Mouse (Mus musculus) small intestine, adult 2 months (tissue): ENCODE measurements around the gene Rom1. TPM values are rescaled to one million over a fixed set of nuclear protein-coding genes. Genes with fewer than 3 reads are reported as not detected.
A peak's percentile ranks its signal among the peaks of the same experiment; 100 is the strongest.

ENCODE experiments used
- H3K27ac ChIP-seq: fragments of 200-500 bp; 2 replicates; pipeline ENCODE4 v1.5.1; 2012; ENCODE audit warnings: low read depth, low read length, control low read depth, inconsistent platforms; ENCODE audit not compliant: insufficient read depth
- H3K27me3 ChIP-seq: fragments of 200-500 bp; 2 replicates; pipeline ENCODE4 v1.6.1; 2012; ENCODE audit warnings: mild to moderate bottlenecking, moderate library complexity, low read length, inconsistent platforms; ENCODE audit not compliant: control insufficient read depth, insufficient read depth
- H3K36me3 ChIP-seq: fragments of 200-500 bp; 2 replicates; pipeline ENCODE4 v1.6.1; 2012; ENCODE audit warnings: mild to moderate bottlenecking, low read length, control low read depth, inconsistent platforms; ENCODE audit not compliant: control insufficient read depth, insufficient read depth
- H3K4me1 ChIP-seq: fragments of 200-500 bp; 2 replicates; pipeline ENCODE4 v1.6.1; 2012; ENCODE audit warnings: low read length, inconsistent platforms, mixed read lengths; ENCODE audit not compliant: control insufficient read depth, insufficient read depth, insufficient read length
- H3K4me3 ChIP-seq: fragments of 200-500 bp; 2 replicates; pipeline ENCODE4 v1.5.1; 2012; ENCODE audit warnings: low read depth, mild to moderate bottlenecking, control low read depth, inconsistent platforms, low read length, moderate library complexity
- CTCF ChIP-seq: fragments of 200-500 bp; IDR thresholded peaks from 2 replicates; pipeline ENCODE4 v1.5.1; 2012; ENCODE audit warnings: low read depth, mild to moderate bottlenecking, control low read depth, inconsistent platforms, low read length, moderate library complexity, mixed read lengths; ENCODE audit not compliant: insufficient replicate concordance, insufficient read length; ENCODE audit errors: extremely low read depth
- POLR2A ChIP-seq: fragments of 200-500 bp; IDR thresholded peaks from 2 replicates; pipeline ENCODE4 v1.6.1; 2012; ENCODE audit warnings: low read depth, mild to moderate bottlenecking, control low read depth, inconsistent platforms, low read length, moderate library complexity
- WGBS: fragments of 180-500 bp; shearing (Covaris S2); methylation state at CpG from one replicate; pipeline ENCODE4 v1.1.7; 2018; 5-methylcytosine and 5-hydroxymethylcytosine counted together
- polyA plus RNA-seq: library from polyadenylated mRNA; depleted of rRNA; stranded (reverse); fragments of >200 nt; gene quantifications from 2 replicates; pipeline ENCODE4 v1.2.3, GENCODE M21; 2012

Gene Rom1
- polyA plus RNA-seq, 1 experiment: 15.1 TPM

- H3K27ac ChIP-seq: peak within 1 kb of the TSS; percentile 95
- peaks cover 56% of the 10 kb centered on the region for H3K36me3 ChIP-seq
- under 1% methylated on average over 52 of the region's 52 CpGs for WGBS
- TF ChIP-seq POLR2A (peak; percentile 42; the same call in 1 of the 2 replicates), CTCF (no peak)
- H3K4me3 ChIP-seq: peak within 1 kb of the TSS; percentile 77
- peaks cover 9% of the 10 kb centered on the region for H3K4me1 ChIP-seq
- no peaks in the 10 kb centered on the region for H3K27me3 ChIP-seq
These were observed 37.6 kb upstream of the Rom1 start, which contains the start of gene Eef1g for GRCm38 (mm10) chr19:8966590-8967372. Gene Eef1g (plus strand): TSS chr19:8967041.

GRCm38 (mm10) chr19:8966198-8966589, 37.0 kb upstream of the Rom1 start:
- peak overlapping the region; percentile 64 for H3K4me3 ChIP-seq
- 9% methylated on average over 5 of the region's 5 CpGs for WGBS
- H3K27me3 ChIP-seq: no peaks in the 10 kb centered on the region
- H3K4me1 ChIP-seq: peaks cover 9% of the 10 kb centered on the region
- TF ChIP-seq CTCF (no peak), POLR2A (no peak; the same call in 1 of the 2 replicates)
- peaks cover 55% of the 10 kb centered on the region for H3K36me3 ChIP-seq
- peak overlapping the region; percentile 95 for H3K27ac ChIP-seq

- WGBS: 34% methylated on average over 8 of the region's 8 CpGs
- peaks cover 9% of the 10 kb centered on the region for H3K4me1 ChIP-seq
- peak overlapping the region; percentile 95 for H3K27ac ChIP-seq
- H3K4me3 ChIP-seq: peak overlapping the region; percentile 34
- H3K36me3 ChIP-seq: peaks cover 52% of the 10 kb centered on the region
- H3K27me3 ChIP-seq: no peaks in the 10 kb centered on the region
- TF ChIP-seq CTCF: no peak
- TF ChIP-seq POLR2A: no peak
These were observed 36.6 kb upstream of the Rom1 start for GRCm38 (mm10) chr19:8965771-8966170.

GRCm38 (mm10) chr19:8965075-8965474, 35.9 kb upstream of the Rom1 start:
- Histone ChIP-seq H3K27ac (peak overlapping the region; percentile 95; the same call in 1 of the 2 replicates), H3K4me3 (no peak overlapping the region), H3K4me1 (peaks cover 9% of the 10 kb centered on the region), H3K27me3 (no peaks in the 10 kb centered on the region), H3K36me3 (peaks cover 49% of the 10 kb centered on the region)
- TF ChIP-seq POLR2A (no peak), CTCF (no peak)
- 90% methylated on average over 11 of the region's 11 CpGs for WGBS

- peaks cover 9% of the 10 kb centered on the region for H3K4me1 ChIP-seq
- no peak for TF ChIP-seq POLR2A
- no peak for TF ChIP-seq CTCF
- peaks cover 48% of the 10 kb centered on the region for H3K36me3 ChIP-seq
- peak overlapping the region; percentile 41; the same call in 1 of the 2 replicates for H3K27ac ChIP-seq
- H3K4me3 ChIP-seq: peak overlapping the region; percentile 43
- no peaks in the 10 kb centered on the region for H3K27me3 ChIP-seq
- 65% methylated on average over 2 of the region's 2 CpGs for WGBS
These were observed 33.1 kb upstream of the Rom1 start for GRCm38 (mm10) chr19:8962256-8962655.

GRCm38 (mm10) chr19:8954171-8954570, 25.0 kb upstream of the Rom1 start:
- WGBS: 4% methylated on average over 9 of the region's 9 CpGs
- H3K36me3 ChIP-seq: peaks cover 29% of the 10 kb centered on the region
- peaks cover 3% of the 10 kb centered on the region; the same call in 1 of the 2 replicates for H3K4me1 ChIP-seq
- H3K4me3 ChIP-seq: peak overlapping the region; percentile 83
- TF ChIP-seq CTCF (no peak), POLR2A (no peak)
- H3K27ac ChIP-seq: peak overlapping the region; percentile 75; the same call in 1 of the 2 replicates
- H3K27me3 ChIP-seq: no peaks in the 10 kb centered on the region
